Mouse (Mus musculus) liver, embryonic 14.5 days (tissue): ENCODE results near the gene Gstm3. TPM values are rescaled to one million over a fixed set of nuclear protein-coding genes. Genes with fewer than 3 reads are reported as not detected.
A peak's percentile ranks its signal among the peaks of the same experiment; 100 is the strongest.

Experiments
- ATAC-seq: fragments of 200-750 bp; cut with Nextera tagmentation; 2 replicates; pipeline ENCODE4 v1.8.0; 2017; ENCODE audit warnings: moderate number of reproducible peaks, mild to moderate bottlenecking, moderate library complexity; ENCODE audit not compliant: insufficient read depth
- DNase-seq, 3 experiments: peaks; one replicate each; pipeline ENCODE4 v3.0.0-alpha.2; 2012 to 2013; ENCODE audit warnings: low read depth in 3 of 3, low spot score in 3 of 3
- H3K27ac ChIP-seq: fragments of 300-500 bp; sonication (generic); 2 replicates; pipeline ENCODE4 v1.5.1; 2014; ENCODE audit warnings: moderate library complexity, mild to moderate bottlenecking, control low read depth, inconsistent platforms
- H3K27me3 ChIP-seq: fragments of 300-500 bp; sonication (generic); 2 replicates; pipeline ENCODE4 v1.6.1; 2014; ENCODE audit warnings: mild to moderate bottlenecking, low read length, moderate library complexity; ENCODE audit not compliant: control insufficient read depth, insufficient read depth
- H3K36me3 ChIP-seq: fragments of 300-500 bp; sonication (generic); replicated peaks from 2 replicates; pipeline ENCODE4 v1.6.1; 2014; ENCODE audit warnings: low read depth; ENCODE audit not compliant: control insufficient read depth, insufficient read depth
- H3K4me1 ChIP-seq, 2 experiments: fragments of 200-500 bp in 1 of 2; fragments of 300-500 bp in 1 of 2; sonication (generic) in 1 of 2; replicated peaks; 2 replicates each; pipeline ENCODE4 v1.6.1; 2012 to 2014; ENCODE audit warnings: antibody characterized with exemption in 1 of 2, inconsistent platforms in 1 of 2, low read length in 1 of 2; ENCODE audit not compliant: control insufficient read depth in 2 of 2, insufficient read depth in 2 of 2
- H3K4me2 ChIP-seq: fragments of 300-500 bp; sonication (generic); 2 replicates; pipeline ENCODE4 v1.6.1; 2014; ENCODE audit warnings: low read depth, mild to moderate bottlenecking, control low read depth, moderate library complexity
- H3K4me3 ChIP-seq, 2 experiments: fragments of 200-500 bp in 1 of 2; fragments of 300-500 bp in 1 of 2; sonication (generic) in 1 of 2; 2 replicates each; pipeline ENCODE4 v1.5.1; 2012 to 2014; ENCODE audit warnings: low read depth in 2 of 2, low read length in 2 of 2, mild to moderate bottlenecking in 2 of 2, control low read depth in 1 of 2, inconsistent platforms in 1 of 2, moderate library complexity in 1 of 2; ENCODE audit not compliant: insufficient read depth in 1 of 2
- H3K9ac ChIP-seq: fragments of 300-500 bp; sonication (generic); replicated peaks from 2 replicates; pipeline ENCODE4 v1.6.1; 2014; ENCODE audit warnings: mild to moderate bottlenecking, control low read depth, moderate library complexity
- H3K9me3 ChIP-seq: fragments of 300-500 bp; sonication (generic); 2 replicates; pipeline ENCODE4 v1.6.1; 2016; ENCODE audit warnings: low read length, mixed read lengths; ENCODE audit not compliant: control insufficient read depth
- CTCF ChIP-seq: IDR thresholded peaks from 2 replicates; pipeline ENCODE4 v1.5.1; 2016; ENCODE audit warnings: antibody characterized with exemption, low read depth, control low read depth
- EP300 ChIP-seq: IDR thresholded peaks from 2 replicates; pipeline ENCODE4 v1.6.1; 2016; ENCODE audit warnings: antibody characterized with exemption, low read depth
- WGBS: fragments of 180-500 bp; shearing (Covaris S2); extraction: QIAGEN DNeasy Blood & Tissue Kit; methylation state at CpG from one replicate; pipeline ENCODE4 v1.1.7; 2014; ENCODE audit not compliant: insufficient replicate concordance; 5-methylcytosine and 5-hydroxymethylcytosine counted together
- polyA plus RNA-seq, 2 experiments: library from polyadenylated mRNA; depleted of rRNA in 1 of 2; stranded (reverse) in 1 of 2; unstranded in 1 of 2; fragments of >200 nt; fragmentation: Nextera tagmentation in 1 of 2; extraction: Ambion mirVana in 1 of 2; gene quantifications; 2 replicates each; pipeline versions ENCODE4 v1.2.1 to v1.2.3; 2012 to 2014

Gstm3 gene
- polyA plus RNA-seq, 2 experiments = 4.1 to 11.7 TPM

DNA sequence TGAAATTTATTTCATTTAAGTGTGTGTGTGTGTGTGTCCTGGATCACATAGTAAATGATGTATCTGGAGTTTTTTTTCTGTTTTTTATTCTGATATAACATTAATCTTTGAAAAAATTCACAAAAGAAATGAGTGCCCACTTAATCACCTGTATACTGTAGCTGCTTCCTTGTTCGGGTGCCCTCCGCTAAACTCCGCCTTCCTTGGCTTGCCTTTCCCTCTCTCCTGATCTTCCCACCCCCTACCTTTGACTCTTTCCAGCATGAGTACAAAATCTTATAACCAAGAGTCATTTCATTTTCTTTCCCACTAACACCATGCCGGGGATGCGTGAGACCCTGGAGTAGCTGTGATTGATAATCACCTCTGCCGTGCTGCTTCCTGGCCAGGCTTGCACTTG is 37.0 kb downstream of the Gstm3 start:
- 72% methylated on average over 6 of the region's 6 CpGs for WGBS
- Histone ChIP-seq H3K9me3 (no peaks in the 10 kb centered on the region), H3K27me3 (no peaks in the 10 kb centered on the region), H3K4me3 (no peak overlapping the region), H3K4me2 (no peak overlapping the region), H3K36me3 (no peaks in the 10 kb centered on the region), H3K4me1 (0 out of 4 replicates have a peak, but pooled peaks cover 0 to 3% of the 10 kb centered on the region in 2 experiments), H3K27ac (no peak overlapping the region), H3K9ac (no peak overlapping the region)
- TF ChIP-seq EP300 = no peak
- no peak for TF ChIP-seq CTCF
- ATAC-seq = no peak
- DNase-seq = no peak

DNA sequence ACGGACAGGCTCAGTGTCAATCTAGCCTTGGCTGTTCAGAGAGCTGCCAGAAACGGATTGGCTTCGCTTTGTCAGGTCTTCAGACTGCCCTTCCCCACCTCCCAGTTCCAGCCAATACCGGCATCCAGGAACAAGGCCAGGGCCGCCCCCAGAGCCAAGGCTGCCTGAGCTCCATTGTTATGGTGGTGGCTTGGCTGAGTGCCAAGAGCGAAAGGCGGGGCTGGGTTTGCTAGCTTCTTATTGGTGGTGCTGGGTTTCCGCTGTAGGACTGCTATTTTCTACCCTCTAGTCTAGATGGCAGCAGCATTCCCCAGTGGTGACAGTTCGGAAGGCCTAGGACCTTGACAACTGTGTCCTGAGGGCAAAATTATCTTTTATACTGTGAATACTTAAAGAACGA is 37.4 kb downstream of the Gstm3 start, which contains the start of gene Gstm7:
TSS of gene Gstm7 (minus strand) at position 148 of the 400 bp plus-strand sequence.
- Histone ChIP-seq H3K4me3 (peak within 1 kb of the TSS; percentile 6 to 44; a peak in 3 of 4 replicates), H3K27ac (no peak within 1 kb of the TSS), H3K9ac (no peak within 1 kb of the TSS), H3K4me1 (0 out of 4 replicates have a peak, but pooled peaks cover 0 to 3% of the 10 kb centered on the region in 2 experiments), H3K9me3 (no peaks in the 10 kb centered on the region), H3K4me2 (peak within 1 kb of the TSS; percentile 58), H3K36me3 (no peaks in the 10 kb centered on the region), H3K27me3 (no peaks in the 10 kb centered on the region)
- peak; percentile 35 for TF ChIP-seq CTCF
- TF ChIP-seq EP300 = no peak
- ATAC-seq = peak; percentile 85
- peak; percentile 67 to 70 (median 68) for DNase-seq
- WGBS = 6% methylated on average over 10 of the region's 10 CpGs

DNA sequence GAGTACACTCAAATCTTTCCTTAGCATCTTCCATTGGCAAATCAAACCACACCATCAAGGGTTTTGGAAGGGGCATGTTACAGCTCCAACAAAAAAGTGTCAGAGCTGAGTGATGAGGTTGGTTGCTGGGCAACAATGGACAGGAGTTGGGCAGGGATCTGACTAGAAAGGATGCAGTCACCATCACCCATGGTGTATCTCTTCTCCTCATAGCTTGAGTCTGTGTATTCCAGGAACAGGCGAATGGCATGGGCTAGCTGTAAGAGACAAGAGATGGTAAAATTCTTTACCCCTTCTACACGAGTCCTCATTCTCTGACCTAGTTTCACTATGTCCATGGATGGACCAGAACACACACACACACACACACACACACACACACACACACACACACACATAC is 37.9 kb downstream of the Gstm3 start:
- Histone ChIP-seq H3K9me3 (no peaks in the 10 kb centered on the region), H3K27me3 (no peaks in the 10 kb centered on the region), H3K4me2 (peak overlapping the region; percentile 58), H3K36me3 (no peaks in the 10 kb centered on the region), H3K27ac (no peak overlapping the region), H3K4me3 (peak overlapping the region; percentile 6 to 44; a peak in 3 of 4 replicates), H3K9ac (no peak overlapping the region), H3K4me1 (0 out of 4 replicates have a peak, but pooled peaks cover 0 to 3% of the 10 kb centered on the region in 2 experiments)
- ATAC-seq (no peak), DNase-seq (no peak)
- WGBS = 28% methylated on average over 2 of the region's 2 CpGs
- TF ChIP-seq EP300 (no peak), CTCF (no peak)

DNA sequence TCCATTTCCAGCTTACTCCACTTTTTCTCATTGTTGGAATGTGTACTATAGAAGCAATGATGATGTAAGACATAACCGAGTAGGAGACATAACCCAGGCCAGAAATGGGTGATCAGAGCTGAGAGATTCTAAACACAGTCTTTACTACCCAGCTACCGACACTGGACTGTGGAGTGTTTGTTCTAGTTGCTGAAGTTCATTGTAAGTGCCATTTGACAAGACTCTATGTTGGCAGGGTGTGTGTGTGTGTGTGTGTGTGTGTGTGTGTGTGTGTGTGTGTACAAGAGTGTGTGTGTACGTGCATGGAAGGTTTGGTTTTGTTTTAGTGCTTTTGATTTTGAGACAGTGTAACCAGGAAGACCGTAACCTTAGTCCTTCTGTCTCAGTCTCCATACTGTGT is 39.4 kb downstream of the Gstm3 start:
- no peak for TF ChIP-seq CTCF
- 56% methylated on average over 4 of the region's 4 CpGs for WGBS

DNA sequence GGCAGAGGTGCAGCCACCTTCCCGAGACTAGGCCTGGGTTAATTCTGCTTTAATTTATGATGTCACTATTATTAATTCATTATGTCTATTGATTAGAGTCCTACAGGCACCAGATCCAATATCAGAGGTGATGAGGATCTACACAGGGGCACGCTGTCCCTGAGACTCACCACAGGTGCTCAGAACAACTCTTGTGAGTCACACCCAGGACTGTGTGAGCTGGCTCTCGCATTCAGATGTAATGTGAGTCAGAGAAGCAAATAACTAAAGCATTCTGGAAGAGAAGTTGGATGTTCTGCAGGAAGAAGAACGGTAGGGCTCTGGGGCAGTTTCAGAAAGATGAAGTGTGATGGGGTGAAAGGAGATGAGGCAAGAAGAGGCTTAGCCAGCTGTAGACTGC is 39.8 kb downstream of the Gstm3 start:
- Histone ChIP-seq H3K27ac (no peak overlapping the region), H3K9me3 (no peaks in the 10 kb centered on the region), H3K36me3 (no peaks in the 10 kb centered on the region), H3K4me1 (0 out of 4 replicates have a peak, but pooled peaks cover 0 to 3% of the 10 kb centered on the region in 2 experiments), H3K27me3 (no peaks in the 10 kb centered on the region), H3K9ac (no peak overlapping the region), H3K4me2 (no peak overlapping the region), H3K4me3 (no peak overlapping the region)
- ATAC-seq (no peak), DNase-seq (no peak)
- TF ChIP-seq CTCF (no peak), EP300 (no peak)
- 60% methylated on average over 4 of the region's 4 CpGs for WGBS

More for the DNA sequence above, 39.4 kb downstream of the Gstm3 start:
- Histone ChIP-seq H3K36me3 (no peaks in the 10 kb centered on the region), H3K9ac (no peak overlapping the region), H3K27me3 (no peaks in the 10 kb centered on the region), H3K9me3 (no peaks in the 10 kb centered on the region), H3K4me3 (no peak overlapping the region), H3K4me1 (0 out of 4 replicates have a peak, but pooled peaks cover 0 to 3% of the 10 kb centered on the region in 2 experiments), H3K27ac (no peak overlapping the region), H3K4me2 (no peak overlapping the region)
- DNase-seq (no peak), ATAC-seq (no peak)
